Mouse (Mus musculus) small intestine, adult 2 months (tissue): Measurements from ENCODE around the gene Srarp. TPM values are rescaled to one million over a fixed set of nuclear protein-coding genes. Genes with fewer than 3 reads are reported as not detected.

Source experiments
- H3K27ac ChIP-seq: fragments of 200-500 bp; 2 replicates; pipeline ENCODE4 v1.5.1; 2012; ENCODE audit warnings: low read depth, low read length, control low read depth, inconsistent platforms; ENCODE audit not compliant: insufficient read depth
- H3K27me3 ChIP-seq: fragments of 200-500 bp; 2 replicates; pipeline ENCODE4 v1.6.1; 2012; ENCODE audit warnings: mild to moderate bottlenecking, moderate library complexity, low read length, inconsistent platforms; ENCODE audit not compliant: control insufficient read depth, insufficient read depth
- H3K36me3 ChIP-seq: fragments of 200-500 bp; 2 replicates; pipeline ENCODE4 v1.6.1; 2012; ENCODE audit warnings: mild to moderate bottlenecking, low read length, control low read depth, inconsistent platforms; ENCODE audit not compliant: control insufficient read depth, insufficient read depth
- H3K4me1 ChIP-seq: fragments of 200-500 bp; 2 replicates; pipeline ENCODE4 v1.6.1; 2012; ENCODE audit warnings: low read length, inconsistent platforms, mixed read lengths; ENCODE audit not compliant: control insufficient read depth, insufficient read depth, insufficient read length
- H3K4me3 ChIP-seq: fragments of 200-500 bp; 2 replicates; pipeline ENCODE4 v1.5.1; 2012; ENCODE audit warnings: low read depth, mild to moderate bottlenecking, control low read depth, inconsistent platforms, low read length, moderate library complexity
- CTCF ChIP-seq: fragments of 200-500 bp; IDR thresholded peaks from 2 replicates; pipeline ENCODE4 v1.5.1; 2012; ENCODE audit warnings: low read depth, mild to moderate bottlenecking, control low read depth, inconsistent platforms, low read length, moderate library complexity, mixed read lengths; ENCODE audit not compliant: insufficient replicate concordance, insufficient read length; ENCODE audit errors: extremely low read depth
- POLR2A ChIP-seq: fragments of 200-500 bp; IDR thresholded peaks from 2 replicates; pipeline ENCODE4 v1.6.1; 2012; ENCODE audit warnings: low read depth, mild to moderate bottlenecking, control low read depth, inconsistent platforms, low read length, moderate library complexity
- WGBS: fragments of 180-500 bp; shearing (Covaris S2); methylation state at CpG from one replicate; pipeline ENCODE4 v1.1.7; 2018; 5-methylcytosine and 5-hydroxymethylcytosine counted together
- polyA plus RNA-seq: library from polyadenylated mRNA; depleted of rRNA; stranded (reverse); fragments of >200 nt; gene quantifications from 2 replicates; pipeline ENCODE4 v1.2.3, GENCODE M21; 2012

The Srarp gene
- polyA plus RNA-seq, 1 experiment, result not detected

DNA sequence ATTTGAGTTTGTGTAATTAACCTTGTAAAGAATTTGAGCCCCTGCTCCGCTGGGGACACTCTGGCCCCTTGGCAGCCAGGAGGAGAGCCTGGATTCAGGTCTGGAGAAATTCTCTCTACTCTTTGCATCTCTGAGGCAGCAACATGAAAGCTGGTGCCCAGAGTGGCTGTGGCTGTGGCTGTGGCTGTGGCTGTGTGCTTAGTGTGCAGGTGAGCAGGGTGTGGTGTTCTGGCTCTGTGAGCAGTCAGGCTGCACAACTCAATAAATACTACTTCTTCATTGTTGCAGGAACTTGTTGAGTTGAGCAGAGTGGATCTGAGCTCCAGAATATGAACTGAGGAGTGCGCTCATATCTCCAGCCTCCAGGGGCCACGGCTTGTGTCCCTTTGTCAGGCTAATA, 23.0 kb upstream of the Srarp start:
- Histone ChIP-seq H3K4me1 (peaks cover 12% of the 10 kb centered on the region), H3K4me3 (no peak overlapping the region), H3K27me3 (no peaks in the 10 kb centered on the region), H3K27ac (no peak overlapping the region), H3K36me3 (peaks cover 24% of the 10 kb centered on the region)
- TF ChIP-seq CTCF (no peak), POLR2A (no peak)
- 93% methylated on average over 3 of the region's 3 CpGs for WGBS

DNA sequence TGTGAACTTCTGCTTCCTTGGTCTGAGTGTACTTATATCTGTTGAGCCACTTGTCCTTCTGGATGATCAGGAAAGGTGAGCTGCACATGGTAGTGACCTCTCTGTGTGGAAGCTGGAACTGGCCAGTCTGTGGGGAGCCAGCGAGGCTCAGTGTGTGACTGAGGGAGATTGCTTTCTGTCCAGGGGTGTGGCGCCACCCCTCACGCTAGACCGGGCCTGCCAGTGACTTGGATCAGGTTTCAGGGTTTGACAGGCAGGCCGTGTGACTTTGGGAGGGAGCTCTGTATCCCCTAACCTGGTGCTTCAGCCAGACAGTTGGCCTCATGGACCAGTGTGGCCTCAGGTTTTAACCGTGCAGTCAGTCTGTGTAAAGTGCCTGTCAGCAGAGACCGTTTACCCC, 22.3 kb upstream of the Srarp start:
- Histone ChIP-seq H3K27ac (no peak overlapping the region), H3K27me3 (no peaks in the 10 kb centered on the region)
- TF ChIP-seq POLR2A (no peak), CTCF (no peak)

DNA sequence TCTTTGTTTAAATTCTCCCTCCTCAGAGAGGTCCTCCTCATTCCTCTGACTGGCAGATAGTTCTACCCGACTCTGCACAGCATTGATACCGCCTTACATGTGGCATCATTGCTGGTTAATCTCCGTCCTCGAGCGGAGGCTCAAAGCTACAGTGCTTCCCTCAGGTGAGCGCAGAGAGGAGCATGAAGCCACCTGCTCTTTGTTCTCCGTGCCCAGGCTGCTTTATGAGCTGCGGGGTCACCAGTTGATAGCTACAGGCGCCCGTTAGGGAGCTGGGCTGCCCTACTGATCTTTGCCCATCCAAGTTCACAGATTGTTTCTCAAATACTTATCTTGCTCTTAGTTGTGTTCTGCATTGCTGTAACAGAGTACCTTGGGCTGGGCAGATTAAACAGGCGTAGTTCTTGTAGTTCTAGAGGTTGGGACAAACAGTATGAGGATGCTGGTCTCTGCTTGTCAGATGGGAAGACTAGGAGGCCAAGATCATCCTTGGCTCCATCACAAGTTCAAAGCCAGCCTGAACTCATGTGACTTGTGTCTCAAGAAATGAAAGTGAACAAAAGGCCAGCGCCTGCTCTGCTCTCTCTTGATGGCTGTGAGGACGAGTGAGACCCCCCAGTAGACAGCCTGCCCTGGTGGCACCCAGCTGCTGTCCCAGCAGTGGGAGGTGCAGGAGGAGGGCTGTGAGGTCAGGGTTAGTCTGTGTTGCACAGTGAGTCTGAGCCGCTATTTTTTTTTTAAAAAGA, 20.5 kb upstream of the Srarp start:
- TF ChIP-seq POLR2A, result no peak
- no peak for TF ChIP-seq CTCF
- H3K4me1 ChIP-seq, result peaks cover 10% of the 10 kb centered on the region
- WGBS, result 37% methylated on average over 14 of the region's 14 CpGs
- no peak overlapping the region for H3K4me3 ChIP-seq
- H3K36me3 ChIP-seq, result peaks cover 13% of the 10 kb centered on the region; the same call in 1 of the 2 replicates
- no peaks in the 10 kb centered on the region for H3K27me3 ChIP-seq
- no peak overlapping the region for H3K27ac ChIP-seq

More for the DNA sequence above, 22.3 kb upstream of the Srarp start:
- Histone ChIP-seq H3K4me3 (no peak overlapping the region), H3K4me1 (peaks cover 11% of the 10 kb centered on the region), H3K36me3 (peaks cover 18% of the 10 kb centered on the region)
- 45% methylated on average over 7 of the region's 7 CpGs for WGBS

DNA sequence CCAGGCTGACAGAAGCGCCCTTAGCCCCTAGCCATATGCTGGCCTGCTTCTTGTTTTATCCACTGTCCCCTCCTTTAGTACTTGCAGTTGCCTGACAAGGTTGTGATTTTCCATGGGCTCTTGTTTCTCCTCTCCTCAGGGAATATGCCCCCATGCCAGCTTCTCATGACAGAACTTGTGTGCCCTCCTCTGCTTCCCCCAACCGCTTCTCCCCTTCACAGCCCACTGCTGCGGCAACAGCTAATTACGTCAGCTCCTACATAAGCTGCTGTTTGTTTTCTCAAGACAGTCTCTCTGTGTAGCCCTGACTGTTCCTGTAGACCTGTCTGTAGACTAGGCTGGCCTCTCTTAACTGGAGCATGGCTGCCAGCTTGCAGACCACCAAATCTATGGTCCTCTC, 19.6 kb upstream of the Srarp start:
- Histone ChIP-seq H3K27ac (no peak overlapping the region), H3K4me3 (no peak overlapping the region), H3K4me1 (peaks cover 10% of the 10 kb centered on the region), H3K36me3 (peaks cover 13% of the 10 kb centered on the region; the same call in 1 of the 2 replicates), H3K27me3 (no peaks in the 10 kb centered on the region)
- TF ChIP-seq CTCF (no peak), POLR2A (no peak)
- 98% methylated on average over 4 of the region's 4 CpGs for WGBS

DNA sequence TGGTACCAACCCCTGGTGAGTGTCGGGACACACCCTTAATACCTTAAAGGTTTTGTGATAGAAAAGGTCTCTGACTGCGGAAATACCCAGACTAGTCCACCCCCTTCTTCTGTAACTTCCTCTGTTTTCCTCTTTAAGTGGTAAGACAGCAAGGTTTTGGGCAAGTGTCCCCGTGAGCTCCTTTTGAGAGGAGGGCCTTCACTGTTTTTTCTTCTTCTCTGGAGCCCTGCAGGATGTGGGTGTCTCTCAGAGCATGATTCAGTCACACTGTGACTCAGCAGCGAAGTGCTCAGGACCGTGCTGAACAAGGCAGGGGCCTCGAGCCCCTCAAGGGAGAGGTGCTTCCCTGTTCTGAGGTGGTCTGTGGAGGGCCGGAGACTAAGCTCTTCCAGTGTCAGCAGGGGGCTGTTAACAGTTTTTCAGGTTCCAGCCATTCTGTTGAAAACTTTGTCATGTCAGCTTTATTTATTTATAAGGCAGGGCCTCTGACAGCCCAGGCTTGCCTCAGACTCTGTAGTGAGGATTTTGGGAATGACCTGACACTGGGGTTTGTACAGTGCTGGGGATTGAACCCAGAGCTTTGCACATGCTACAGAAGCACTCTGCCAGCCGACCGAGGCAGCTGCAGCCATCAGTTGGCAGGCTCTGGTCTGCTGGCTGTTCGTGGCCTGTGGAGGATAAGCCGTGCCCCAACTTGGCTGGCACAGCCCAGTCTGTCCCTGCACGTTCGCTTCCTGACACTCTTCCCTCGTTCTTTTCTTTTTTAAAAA, 18.9 kb upstream of the Srarp start:
- no peak overlapping the region for H3K4me3 ChIP-seq
- H3K4me1 ChIP-seq, result peaks cover 10% of the 10 kb centered on the region
- 70% methylated on average over 14 of the region's 14 CpGs for WGBS
- TF ChIP-seq POLR2A (no peak), CTCF (no peak)
- H3K27me3 ChIP-seq, result no peaks in the 10 kb centered on the region
- H3K27ac ChIP-seq, result no peak overlapping the region
- peaks cover 15% of the 10 kb centered on the region; the same call in 1 of the 2 replicates for H3K36me3 ChIP-seq

DNA sequence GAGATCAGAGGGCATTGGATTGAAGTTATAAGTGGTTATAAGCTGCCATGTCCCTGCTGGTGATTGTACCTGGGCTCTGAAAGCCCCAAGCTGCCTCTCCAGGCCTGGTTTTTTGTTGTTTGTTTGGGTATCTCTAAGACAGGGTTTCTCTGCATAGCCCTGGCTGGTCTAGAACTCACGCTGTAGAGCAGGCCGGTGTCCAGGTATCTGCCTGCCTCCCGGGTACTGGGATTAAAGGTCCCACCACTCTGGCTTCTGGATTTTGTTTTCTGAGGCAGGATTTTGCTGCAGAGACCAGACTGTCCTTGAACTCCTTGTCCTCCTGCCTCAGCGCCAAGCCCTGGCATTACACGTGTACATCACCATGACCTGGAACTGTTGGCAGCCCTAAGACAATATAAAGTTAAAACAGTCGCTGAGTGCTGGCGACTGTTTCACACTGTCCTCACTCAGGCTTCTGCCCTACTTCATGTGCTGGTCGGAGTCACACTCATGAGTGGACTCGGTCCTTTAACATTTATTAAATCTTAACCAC, 16.1 kb upstream of the Srarp start:
- Histone ChIP-seq H3K4me3 (no peak overlapping the region), H3K36me3 (peaks cover 22% of the 10 kb centered on the region), H3K4me1 (peaks cover 10% of the 10 kb centered on the region), H3K27me3 (no peaks in the 10 kb centered on the region), H3K27ac (no peak overlapping the region)
- TF ChIP-seq POLR2A (no peak), CTCF (no peak)
- WGBS, result 77% methylated on average over 9 of the region's 9 CpGs

DNA sequence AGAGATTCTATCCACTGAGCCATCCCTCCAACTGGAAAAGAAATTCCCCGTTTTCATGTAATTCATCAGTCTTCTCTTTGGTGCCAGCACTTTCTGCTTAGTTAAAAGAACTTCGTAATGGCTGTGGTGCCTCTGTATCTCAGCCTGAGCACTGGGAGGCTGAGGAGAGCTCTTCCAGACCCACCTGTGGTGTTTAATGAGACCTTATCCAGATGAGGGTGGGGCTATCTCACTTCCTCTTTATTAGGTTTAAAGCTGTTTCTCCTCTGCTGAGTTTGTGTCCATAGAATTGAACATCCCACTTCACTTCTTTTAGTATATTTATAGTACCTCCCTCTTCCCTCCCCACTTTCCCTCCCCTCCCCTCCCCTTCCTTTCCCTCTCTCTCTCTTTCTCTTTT, 15.3 kb upstream of the Srarp start:
- H3K27ac ChIP-seq, result no peak overlapping the region
- H3K4me3 ChIP-seq, result no peak overlapping the region
- TF ChIP-seq CTCF, result no peak
- TF ChIP-seq POLR2A, result no peak
- H3K27me3 ChIP-seq, result no peaks in the 10 kb centered on the region
- whole genome bisulfite sequencing, result 88% methylated on average over 2 of the region's 2 CpGs
- peaks cover 22% of the 10 kb centered on the region for H3K36me3 ChIP-seq
- peaks cover 6% of the 10 kb centered on the region; the same call in 1 of the 2 replicates for H3K4me1 ChIP-seq
